Mouse (Mus musculus) cerebellum, adult (tissue): ENCODE measurements around the gene Zeb2.
A peak's percentile ranks its signal among the peaks of the same experiment; 100 is the strongest.

Source experiments
- ATAC-seq: cut with Nextera tagmentation; 2 replicates; pipeline ENCODE4 v1.9.2; 2017; ENCODE audit warnings: mild to moderate bottlenecking, moderate library complexity, mixed read lengths; ENCODE audit not compliant: insufficient number of reproducible peaks, low FRiP score, low TSS enrichment

Zeb2 gene

DNA sequence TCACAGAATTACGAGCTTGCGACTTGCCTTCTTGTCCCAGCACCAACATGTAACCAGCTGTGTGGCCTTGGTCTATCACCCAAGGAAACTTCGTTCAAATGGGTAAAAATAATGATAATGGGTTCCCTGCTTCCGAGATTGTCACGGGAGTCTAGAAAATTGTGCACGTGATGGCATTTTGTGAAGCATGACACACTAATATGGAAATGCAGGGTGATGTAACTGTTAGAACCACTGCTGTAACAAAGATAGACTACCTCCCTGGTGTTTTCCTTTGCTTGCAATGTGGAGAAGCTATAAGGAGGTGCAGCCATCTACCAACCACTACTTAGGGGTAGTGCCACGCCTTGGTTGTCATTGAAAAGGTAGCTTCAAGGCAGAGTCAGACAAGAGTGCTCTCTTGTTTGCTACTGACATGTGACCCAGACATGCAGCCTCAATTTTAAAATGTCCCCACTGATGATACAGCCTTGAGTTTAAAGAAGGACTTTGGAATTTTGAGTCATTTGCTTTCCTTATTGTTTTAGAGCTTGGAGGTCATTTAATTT lies 89.0 kb downstream of the Zeb2 start:
- ATAC-seq, result no peak

DNA sequence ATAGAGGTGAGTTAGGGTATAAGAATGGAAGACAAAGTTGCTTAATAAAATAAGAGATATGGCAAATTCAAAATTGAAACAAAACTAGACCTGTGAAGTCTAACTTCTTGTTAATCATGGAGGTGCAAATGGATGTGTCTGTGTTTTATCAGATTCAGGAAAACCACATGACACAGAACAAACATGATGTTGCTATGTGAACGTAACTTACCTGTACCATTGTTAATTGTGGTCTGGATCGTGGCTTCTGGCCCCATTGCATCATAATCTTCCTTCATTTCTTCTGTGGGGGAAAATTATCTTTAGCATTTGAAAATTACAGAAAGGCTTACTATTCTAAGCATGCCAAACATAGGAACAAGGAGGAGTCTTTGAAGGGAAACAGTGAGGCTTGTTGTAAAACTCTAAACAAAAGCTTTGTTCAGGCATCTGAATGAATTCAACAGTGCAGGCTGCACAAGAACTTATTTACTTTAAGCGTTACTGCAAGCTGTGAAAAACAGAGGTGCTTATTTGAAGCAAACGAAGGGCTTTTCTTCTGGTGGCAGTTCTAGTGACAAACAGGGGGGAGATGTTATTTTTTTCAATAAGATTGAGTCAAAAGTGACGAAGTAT lies 99.9 kb downstream of the Zeb2 start:
- ATAC-seq, result no peak

- no peak for ATAC-seq
Measured at GRCm38 (mm10) chr2:45013325-45013724, 103.9 kb downstream of the Zeb2 start.

- ATAC-seq, result no peak
Measured at GRCm38 (mm10) chr2:45012676-45013075, 104.5 kb downstream of the Zeb2 start.

DNA sequence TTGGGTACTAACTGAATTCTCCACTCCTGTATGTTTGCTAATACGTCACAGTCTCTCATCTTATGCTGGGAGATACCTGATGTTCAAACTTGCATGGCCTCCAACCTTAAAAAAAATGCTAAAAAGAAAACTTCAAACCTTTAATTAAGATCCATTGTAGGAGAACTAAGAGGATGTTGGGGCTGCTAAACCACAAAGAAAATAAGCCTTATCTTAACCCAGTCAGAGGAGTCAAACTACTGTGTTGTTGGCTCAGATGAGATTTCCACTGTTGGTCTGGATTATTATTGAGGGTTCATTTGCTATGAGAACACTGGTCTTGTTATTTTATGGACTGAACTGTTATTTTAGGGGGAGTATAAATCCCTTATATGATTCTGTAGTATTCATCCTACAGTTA lies 106.5 kb downstream of the Zeb2 start:
- no peak for ATAC-seq

DNA sequence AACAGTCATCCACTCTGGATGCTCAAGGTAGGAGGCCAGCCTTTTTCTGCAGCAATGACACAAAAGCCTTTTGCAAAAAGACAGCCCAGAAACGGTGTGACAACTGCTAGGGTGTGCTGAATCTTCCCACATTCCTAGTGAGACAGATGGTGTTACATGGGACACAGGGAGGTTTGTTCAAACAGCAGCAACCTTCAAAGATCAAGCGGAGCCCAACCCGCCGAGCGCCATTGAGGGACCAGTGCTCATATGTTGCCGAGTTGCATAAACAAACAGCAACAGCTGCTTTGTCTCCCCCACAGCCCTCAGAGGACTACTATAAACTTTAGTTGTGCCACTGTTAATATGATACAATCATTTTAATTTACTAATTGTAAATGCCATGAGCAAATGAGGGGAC lies 117.3 kb downstream of the Zeb2 start:
- ATAC-seq, result no peak

DNA sequence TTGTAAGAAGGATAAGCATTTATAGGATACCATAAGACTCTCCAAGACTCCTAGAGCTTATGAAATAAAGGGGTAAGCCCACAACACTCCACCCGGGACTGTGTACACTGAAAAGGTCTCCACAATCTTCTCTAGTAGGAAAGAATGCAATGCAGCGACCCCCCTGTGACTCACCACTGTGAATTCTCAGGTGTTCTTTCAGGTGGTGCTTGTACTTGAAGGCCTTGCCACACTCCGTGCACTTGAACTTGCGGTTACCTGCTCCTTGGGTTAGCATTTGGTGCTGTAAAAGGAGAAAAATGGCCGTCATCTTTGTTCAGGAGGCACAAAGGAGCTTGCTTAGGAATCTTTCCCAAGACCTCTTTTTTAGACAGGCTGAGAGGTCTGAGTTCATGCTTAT lies 118.5 kb downstream of the Zeb2 start:
- no peak for ATAC-seq

DNA sequence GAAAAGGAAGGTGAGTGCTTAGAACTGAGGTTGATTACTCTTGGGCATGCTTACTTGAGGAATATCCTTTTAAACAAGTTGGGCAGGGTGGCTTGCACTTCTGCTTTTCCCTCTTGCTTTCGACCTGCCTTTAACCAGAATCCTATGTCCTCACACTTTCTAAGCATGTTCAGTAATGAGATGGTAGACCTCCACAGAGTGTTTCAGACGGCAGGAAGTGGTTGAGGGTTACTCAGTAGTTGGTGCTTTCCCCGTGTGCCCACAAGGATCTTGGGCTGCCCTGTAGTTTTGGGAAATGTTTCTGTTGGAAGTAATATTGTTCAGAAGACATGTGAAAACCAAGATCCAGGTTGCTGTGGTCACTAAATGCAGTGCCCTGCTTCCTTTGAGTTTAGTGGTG lies 135.5 kb downstream of the Zeb2 start:
- no peak for ATAC-seq

DNA sequence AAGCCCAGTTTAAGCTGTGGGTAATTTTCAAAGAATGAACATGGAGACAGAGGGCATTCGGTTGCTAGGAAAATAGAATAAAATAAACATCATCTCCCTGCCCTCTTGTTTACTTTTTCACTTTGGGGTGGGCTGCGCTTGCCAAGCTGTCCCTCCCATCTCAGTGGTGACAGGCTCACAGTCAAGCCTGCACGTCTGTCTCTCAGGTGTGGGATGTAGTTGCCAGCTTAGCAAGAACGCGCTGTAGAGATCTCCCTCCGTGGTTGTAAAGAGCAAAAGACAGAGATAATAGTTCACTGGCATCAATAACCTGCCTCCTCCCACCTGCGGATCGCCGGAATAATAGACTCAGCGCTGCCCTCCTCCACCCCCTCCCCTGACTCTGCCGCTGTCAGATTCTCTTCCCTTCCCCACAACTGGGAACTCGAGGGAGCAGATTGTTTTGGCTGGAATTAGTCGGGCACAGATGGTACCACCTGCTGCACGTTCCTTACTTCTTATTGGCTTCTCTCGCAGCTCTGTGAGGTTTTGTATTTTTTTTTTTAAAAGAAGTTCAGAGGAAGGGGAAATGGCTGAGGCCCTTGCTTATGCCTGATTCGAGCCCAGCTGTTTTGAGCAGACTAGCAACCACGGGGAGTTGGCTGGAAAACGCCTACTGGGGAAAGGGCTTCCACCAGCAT lies 138.0 kb downstream of the Zeb2 start:
- ATAC-seq, result peak; percentile 49; the same call in 1 of the 2 replicates

DNA sequence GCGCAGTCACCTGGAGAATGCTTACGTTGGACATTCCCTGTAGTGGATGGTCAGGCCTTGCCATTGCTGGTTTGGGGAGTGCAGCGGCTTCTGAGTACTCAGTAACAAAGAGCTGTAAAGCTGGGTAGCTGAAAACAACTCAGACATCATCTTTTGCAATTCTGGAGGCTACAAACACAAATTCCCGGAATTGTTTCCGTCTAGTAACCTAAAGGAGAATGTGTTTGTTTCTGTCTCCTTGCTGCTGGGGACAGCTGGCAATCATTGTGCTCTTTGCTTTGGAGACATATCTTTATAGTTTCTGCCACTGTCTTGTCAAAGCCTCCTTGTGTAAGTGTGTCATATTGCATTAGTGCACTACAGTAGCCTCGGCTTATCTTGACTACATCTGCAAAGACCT lies 139.2 kb downstream of the Zeb2 start:
- ATAC-seq, result no peak

DNA sequence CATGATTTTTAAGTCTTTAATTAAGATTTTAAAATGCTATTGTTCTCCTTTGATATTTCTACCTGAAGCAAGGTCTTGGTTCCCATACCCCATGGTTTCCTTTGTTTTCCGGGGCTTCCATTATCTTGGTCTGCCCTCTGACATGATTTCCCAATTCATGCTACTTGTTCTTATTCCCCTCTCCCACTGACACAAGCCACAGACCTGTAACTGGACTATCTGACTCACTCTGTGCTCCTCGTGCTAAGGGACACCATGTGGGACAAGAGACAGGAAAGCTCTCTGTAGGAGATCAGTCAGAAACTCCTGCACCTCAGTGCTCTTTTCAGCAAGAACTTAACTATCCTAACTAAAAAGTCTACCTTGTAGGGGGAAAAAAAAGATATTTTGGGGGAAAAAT lies 139.6 kb downstream of the Zeb2 start:
- no peak for ATAC-seq

- ATAC-seq, result no peak
Measured at GRCm38 (mm10) chr2:44977051-44977450, 140.1 kb downstream of the Zeb2 start.

DNA sequence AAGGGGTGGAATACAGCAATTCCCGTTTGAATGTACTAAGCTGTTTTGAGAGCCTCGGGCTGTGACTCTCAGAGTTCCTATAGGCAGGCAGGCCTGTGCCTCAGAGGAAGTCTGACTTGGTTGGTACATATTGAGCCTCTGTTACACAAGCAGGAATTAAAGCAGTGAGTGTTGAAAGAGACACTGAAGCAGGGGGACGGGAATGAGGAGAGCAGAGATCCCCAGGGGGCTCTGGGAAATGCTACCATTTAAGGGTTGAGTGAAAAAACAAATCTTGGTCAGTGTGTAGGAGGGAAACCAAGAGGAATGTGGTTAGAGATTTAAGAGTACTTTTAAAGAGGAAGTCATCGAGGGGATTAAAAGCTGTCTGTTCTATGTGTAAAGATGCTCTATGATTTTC lies 140.7 kb downstream of the Zeb2 start:
- ATAC-seq, result no peak

DNA sequence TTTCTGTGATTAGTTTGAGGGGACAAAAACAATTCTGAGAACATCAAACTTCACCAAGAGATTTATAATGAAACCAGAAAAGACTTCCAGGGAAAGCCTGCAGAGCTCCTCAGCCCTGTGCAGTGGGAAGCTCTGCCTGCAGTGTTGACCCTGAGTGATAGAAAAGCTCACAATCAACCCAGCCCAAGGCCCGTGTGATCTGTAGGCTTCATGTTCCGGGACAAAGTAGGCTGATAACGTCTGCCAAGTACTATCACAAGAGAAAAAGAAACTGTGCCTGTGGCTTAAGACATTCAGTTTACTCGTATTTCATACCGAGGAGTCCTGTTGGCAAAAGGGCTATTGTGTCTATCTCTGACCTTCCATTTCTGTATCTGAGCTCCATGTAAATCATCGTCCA lies 143.4 kb downstream of the Zeb2 start:
- ATAC-seq, result no peak

DNA sequence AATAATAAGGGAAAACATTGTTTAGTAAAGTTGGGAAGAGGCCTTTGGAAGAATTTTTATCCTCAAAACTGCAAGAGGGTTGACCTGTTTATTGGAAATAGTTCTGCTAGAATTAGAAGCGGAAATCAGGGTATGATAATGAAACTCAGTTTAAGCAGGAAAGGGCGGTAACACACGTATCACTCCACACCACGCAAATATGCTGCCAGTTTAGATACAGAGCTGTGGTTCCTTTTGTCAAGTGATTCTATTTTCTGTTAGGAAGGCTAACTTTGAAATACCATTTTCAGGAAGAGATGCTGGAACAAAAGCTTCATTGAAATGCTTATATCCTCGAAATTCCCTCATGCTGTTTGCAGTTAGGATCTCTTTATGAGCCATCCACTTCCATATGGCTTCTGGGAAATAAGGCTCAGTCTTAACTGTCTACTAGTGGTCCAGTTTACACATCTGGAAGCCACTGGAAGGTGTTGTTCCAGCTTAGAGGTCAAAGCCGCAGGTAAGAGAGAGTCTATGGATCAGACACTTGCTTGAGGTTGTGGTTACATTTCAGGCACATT lies 147.0 kb downstream of the Zeb2 start:
- ATAC-seq, result no peak

GRCm38 (mm10) chr2:44969640-44970039 lies 147.6 kb downstream of the Zeb2 start:
- no peak for ATAC-seq

DNA sequence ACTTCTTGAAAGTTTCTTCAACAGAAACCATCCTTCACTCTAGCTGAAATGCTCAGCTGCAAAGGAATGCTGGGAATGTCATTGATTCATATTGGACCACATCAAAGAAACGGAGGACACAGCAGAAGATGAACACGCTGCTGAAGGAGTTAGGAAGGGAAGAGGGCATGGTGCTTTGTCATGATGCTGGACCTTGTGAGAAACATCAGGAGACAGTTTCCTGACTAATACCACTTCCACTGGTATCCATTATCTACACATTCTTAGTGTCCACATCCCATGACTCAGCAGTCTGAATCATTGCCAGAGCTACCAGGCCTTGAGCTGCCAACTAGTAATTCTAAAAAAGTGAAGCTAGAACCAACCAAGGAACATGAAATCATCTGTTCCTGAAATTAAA lies 148.0 kb downstream of the Zeb2 start:
- ATAC-seq, result no peak

DNA sequence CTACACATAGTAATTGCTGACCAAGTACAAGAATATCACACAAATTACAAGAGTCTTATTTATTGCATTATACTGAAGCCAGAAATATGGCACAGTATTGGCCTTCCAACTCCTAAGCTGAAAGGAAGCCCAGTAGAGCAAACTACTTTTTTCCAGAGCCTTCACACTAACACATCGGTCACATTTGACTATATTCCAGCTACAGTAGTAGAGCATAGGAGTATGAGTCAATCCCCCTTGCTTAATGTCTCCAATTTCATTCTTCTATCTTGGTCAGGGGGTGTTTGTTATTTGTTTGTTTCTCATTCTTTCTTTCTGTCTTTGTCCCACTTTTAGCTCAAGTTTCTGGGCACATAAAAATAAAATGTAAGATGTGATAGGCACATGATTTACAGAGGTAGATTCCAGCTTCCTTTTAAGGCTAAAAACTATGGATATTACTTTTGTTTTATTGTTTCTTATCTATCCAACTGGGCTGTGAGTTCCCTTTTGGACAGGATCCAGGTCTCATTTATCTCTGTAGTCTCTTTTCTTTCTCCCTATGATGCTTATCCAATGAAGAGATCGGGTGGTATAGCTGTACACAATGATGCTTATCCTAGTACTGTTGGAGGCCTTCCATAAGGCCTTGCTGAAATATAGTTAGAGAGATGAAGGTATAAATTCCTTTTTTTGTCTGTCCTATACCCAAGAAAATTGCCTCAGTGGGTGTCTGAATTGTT lies 151.2 kb downstream of the Zeb2 start:
- ATAC-seq, result no peak

- no peak for ATAC-seq
Measured at GRCm38 (mm10) chr2:44962620-44963019, 154.6 kb downstream of the Zeb2 start.

- ATAC-seq, result no peak
Measured at GRCm38 (mm10) chr2:44961192-44961591, 156.0 kb downstream of the Zeb2 start.

- ATAC-seq, result no peak
Measured at GRCm38 (mm10) chr2:44960561-44960960, 156.6 kb downstream of the Zeb2 start.
